Mouse (Mus musculus) MEL-GATA-1-ER (cell line): ENCODE measurements at regions not wholly inside any gene's neighbourhood (a gene's known extent, or its start where the extent isn't known, plus 50 kb on each side); places are given as distances from the start of the nearest gene placed in this dataset.
A peak's percentile ranks its signal among the peaks of the same experiment; 100 is the strongest.

ENCODE experiments used
- DNase-seq: peaks from one replicate; pipeline ENCODE4 v3.0.0-alpha.2; 2012; ENCODE audit warnings: low read depth; ENCODE audit errors: extremely low read depth

- DNase-seq = no peak
These were observed 470.0 kb upstream of the Adamts5 start for GRCm38 (mm10) chr16:86371652-86372051.

- no peak for DNase-seq
These were observed 466.8 kb upstream of the Adamts5 start for GRCm38 (mm10) chr16:86368449-86368848.

- DNase-seq = no peak
These were observed 464.6 kb upstream of the Adamts5 start for GRCm38 (mm10) chr16:86366197-86366596.

GRCm38 (mm10) chr16:86361099-86361498 is 459.5 kb upstream of the Adamts5 start:
- no peak for DNase-seq

GRCm38 (mm10) chr16:86355036-86355435 is 453.4 kb upstream of the Adamts5 start:
- no peak for DNase-seq

- DNase-seq = no peak
These were observed 446.1 kb upstream of the Adamts5 start for GRCm38 (mm10) chr16:86347753-86348152.

GRCm38 (mm10) chr16:86346916-86347315 is 445.3 kb upstream of the Adamts5 start:
- DNase-seq = no peak

- DNase-seq = no peak
These were observed 438.7 kb upstream of the Adamts5 start for GRCm38 (mm10) chr16:86340311-86340710.

- DNase-seq = no peak
These were observed 423.8 kb upstream of the Adamts5 start for GRCm38 (mm10) chr16:86325406-86325805.

GRCm38 (mm10) chr16:86318898-86319297 is 417.3 kb upstream of the Adamts5 start:
- no peak for DNase-seq

- DNase-seq = no peak
These were observed 408.1 kb upstream of the Adamts5 start for GRCm38 (mm10) chr16:86309696-86310095.

GRCm38 (mm10) chr16:86303869-86304268 is 402.2 kb upstream of the Adamts5 start:
- no peak for DNase-seq

- DNase-seq = peak; percentile 2
These were observed 401.0 kb upstream of the Adamts5 start for GRCm38 (mm10) chr16:86302451-86303145.

GRCm38 (mm10) chr16:86294436-86294835 is 392.8 kb upstream of the Adamts5 start:
- DNase-seq = no peak

- DNase-seq = no peak
These were observed 379.7 kb upstream of the Adamts5 start for GRCm38 (mm10) chr16:86281326-86281725.

GRCm38 (mm10) chr16:86277031-86277430 is 375.4 kb upstream of the Adamts5 start:
- DNase-seq = no peak

GRCm38 (mm10) chr16:86261612-86262011 is 360.0 kb upstream of the Adamts5 start:
- peak; percentile 11 for DNase-seq

- DNase-seq = no peak
These were observed 351.0 kb upstream of the Adamts5 start for GRCm38 (mm10) chr16:86252630-86253029.

GRCm38 (mm10) chr16:86250021-86250420 is 348.4 kb upstream of the Adamts5 start:
- no peak for DNase-seq

GRCm38 (mm10) chr16:86244191-86244590 is 342.6 kb upstream of the Adamts5 start:
- no peak for DNase-seq

GRCm38 (mm10) chr16:86242766-86243510 is 341.3 kb upstream of the Adamts5 start:
- DNase-seq = no peak

GRCm38 (mm10) chr16:86222997-86223396 is 321.4 kb upstream of the Adamts5 start:
- no peak for DNase-seq

GRCm38 (mm10) chr16:86210547-86210946 is 308.9 kb upstream of the Adamts5 start:
- DNase-seq = no peak
